Mouse (Mus musculus) forebrain, embryonic 10.5 days (tissue): ENCODE measurements around the gene Zfp217. TPM values are rescaled to one million over a fixed set of nuclear protein-coding genes. Genes with fewer than 3 reads are reported as not detected.

ENCODE experiments used
- DNase-seq: peaks from one replicate; pipeline ENCODE4 v3.0.0-alpha.2; 2017; ENCODE audit warnings: low spot score; ENCODE audit errors: extremely low spot score
- H3K27ac ChIP-seq: fragments of 300-500 bp; sonication (generic); 2 replicates; pipeline ENCODE4 v1.5.1; 2016; ENCODE audit warnings: mild to moderate bottlenecking
- H3K27me3 ChIP-seq: fragments of 300-500 bp; sonication (generic); 2 replicates; pipeline ENCODE4 v1.6.1; 2016; ENCODE audit warnings: mild to moderate bottlenecking; ENCODE audit not compliant: poor library complexity, severe bottlenecking
- H3K36me3 ChIP-seq: fragments of 300-500 bp; sonication (generic); replicated peaks from 2 replicates; pipeline ENCODE4 v1.6.1; 2016; ENCODE audit warnings: mild to moderate bottlenecking, moderate library complexity
- H3K4me1 ChIP-seq: fragments of 300-500 bp; sonication (generic); 2 replicates; pipeline ENCODE4 v1.6.1; 2016
- H3K4me3 ChIP-seq: fragments of 300-500 bp; sonication (generic); 2 replicates; pipeline ENCODE4 v1.5.1; 2016; ENCODE audit warnings: mild to moderate bottlenecking, moderate library complexity
- H3K9me3 ChIP-seq: fragments of 300-500 bp; sonication (generic); 2 replicates; pipeline ENCODE4 v1.6.1; 2016; ENCODE audit warnings: mild to moderate bottlenecking, moderate library complexity
- WGBS: fragments of 180-500 bp; shearing (Covaris S2); methylation state at CpG from one replicate; pipeline ENCODE4 v1.1.7; 2016; 5-methylcytosine and 5-hydroxymethylcytosine counted together
- polyA plus RNA-seq: library from polyadenylated mRNA; unstranded; fragments of >200 nt; fragmentation: Nextera tagmentation; extraction: Ambion mirVana; gene quantifications from 2 replicates; pipeline ENCODE4 v1.2.1, GENCODE M21; 2016

Gene Zfp217
- polyA plus RNA-seq, 1 experiment from 2014 or later, result 4.1 TPM

GRCm38 (mm10) chr2:170157280-170158200 is 9.6 kb upstream of the Zfp217 start:
- no peak overlapping the region for H3K27ac ChIP-seq

GRCm38 (mm10) chr2:170155089-170155740 is 7.3 kb upstream of the Zfp217 start:
- Histone ChIP-seq H3K27ac (peak overlapping the region; percentile 66), H3K27me3 (peaks cover 32% of the 10 kb centered on the region), H3K4me1 (peaks cover 47% of the 10 kb centered on the region), H3K4me3 (peak overlapping the region; percentile 47), H3K36me3 (no peaks in the 10 kb centered on the region), H3K9me3 (no peaks in the 10 kb centered on the region)
- WGBS, result 14% methylated on average over 18 of the region's 18 CpGs
- DNase-seq, result peak; percentile 47

More at GRCm38 (mm10) chr2:170157280-170158200, 9.6 kb upstream of the Zfp217 start:
- no peak overlapping the region for H3K4me3 ChIP-seq
- WGBS, result 49% methylated on average over 11 of the region's 11 CpGs
- H3K27me3 ChIP-seq, result peaks cover 30% of the 10 kb centered on the region
- no peaks in the 10 kb centered on the region for H3K9me3 ChIP-seq
- DNase-seq, result no peak
- H3K4me1 ChIP-seq, result peaks cover 53% of the 10 kb centered on the region
- no peaks in the 10 kb centered on the region for H3K36me3 ChIP-seq

- peaks cover 42% of the 10 kb centered on the region for H3K4me1 ChIP-seq
- H3K27ac ChIP-seq, result peak overlapping the region; percentile 66; the same call in 1 of the 2 replicates
- peaks cover 32% of the 10 kb centered on the region for H3K27me3 ChIP-seq
- no peak for DNase-seq
- H3K36me3 ChIP-seq, result no peaks in the 10 kb centered on the region
- H3K9me3 ChIP-seq, result no peaks in the 10 kb centered on the region
- 13% methylated on average over 5 of the region's 5 CpGs for WGBS
- peak overlapping the region; percentile 47 for H3K4me3 ChIP-seq
Measured at GRCm38 (mm10) chr2:170154738-170155088, 6.8 kb upstream of the Zfp217 start.

DNA sequence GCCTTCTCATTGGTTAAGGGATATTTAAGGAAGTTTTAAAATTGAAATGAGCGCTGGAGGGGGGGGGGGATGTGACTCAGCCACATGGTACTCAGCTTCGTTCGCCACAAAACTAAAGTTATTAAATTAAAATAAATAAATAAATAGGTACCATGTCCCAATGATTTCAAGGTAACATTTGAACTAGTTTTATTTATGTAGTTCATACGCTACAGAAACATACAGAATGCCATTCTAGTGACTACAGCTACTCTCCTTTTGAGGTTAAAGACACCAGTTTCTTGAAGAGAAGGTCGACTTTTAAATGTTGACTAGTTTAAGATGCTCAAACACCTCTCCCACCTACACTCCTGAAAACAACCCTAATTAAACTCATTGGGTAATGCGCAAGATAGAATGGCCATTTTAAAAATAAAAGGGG is 6.4 kb upstream of the Zfp217 start:
- no peak for DNase-seq

DNA sequence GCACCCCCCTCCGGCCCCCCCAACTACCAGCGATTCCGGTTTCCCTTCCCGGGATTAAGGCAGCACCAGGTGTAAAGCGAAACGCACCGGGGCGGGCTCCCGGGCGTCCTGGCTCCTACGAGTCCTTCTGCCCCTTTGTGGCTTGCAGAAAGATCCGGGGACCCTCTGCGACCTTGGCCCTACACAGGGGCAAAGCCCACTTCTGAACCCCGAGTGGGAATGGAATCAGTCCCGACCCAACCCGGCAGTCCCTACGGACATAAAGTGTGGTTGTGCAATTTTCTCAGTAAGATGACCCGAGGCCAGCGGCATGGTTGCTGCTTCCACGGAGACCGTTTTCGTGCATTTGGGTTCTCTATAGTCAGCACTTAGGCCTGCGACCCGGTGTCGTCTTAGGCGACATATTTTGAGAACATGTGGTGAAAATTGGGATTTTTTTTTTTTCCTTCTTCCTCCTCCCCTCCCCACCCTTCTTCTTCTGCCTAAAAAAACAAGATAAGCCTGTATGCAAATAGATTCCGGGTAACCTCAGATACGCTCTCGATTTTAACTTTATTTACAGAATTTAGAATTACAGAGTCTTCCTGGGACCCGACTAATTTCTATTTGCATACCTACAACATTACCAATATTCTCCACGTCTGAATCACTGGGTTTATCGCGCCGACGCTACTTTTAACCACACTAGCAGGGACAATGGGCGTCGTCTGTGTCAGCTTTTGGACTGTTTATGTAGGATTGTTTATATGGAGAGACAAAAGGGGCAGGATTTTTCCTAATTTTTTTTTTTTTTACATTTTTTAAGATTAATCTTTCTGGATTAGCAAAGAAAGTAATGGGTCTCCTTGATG is 5.7 kb upstream of the Zfp217 start:
- Histone ChIP-seq H3K27me3 (peaks cover 32% of the 10 kb centered on the region), H3K9me3 (no peaks in the 10 kb centered on the region), H3K27ac (peak overlapping the region; percentile 80), H3K36me3 (no peaks in the 10 kb centered on the region), H3K4me1 (peaks cover 42% of the 10 kb centered on the region), H3K4me3 (peak overlapping the region; percentile 48)
- DNase-seq, result peak; percentile 49
- WGBS, result 1% methylated on average over 37 of the region's 37 CpGs

More for the DNA sequence above, 6.4 kb upstream of the Zfp217 start:
- no peaks in the 10 kb centered on the region for H3K36me3 ChIP-seq
- WGBS, result 14% methylated on average over 6 of the region's 6 CpGs
- peaks cover 42% of the 10 kb centered on the region for H3K4me1 ChIP-seq
- no peaks in the 10 kb centered on the region for H3K9me3 ChIP-seq
- peak overlapping the region; percentile 48; the same call in 1 of the 2 replicates for H3K4me3 ChIP-seq
- peaks cover 32% of the 10 kb centered on the region for H3K27me3 ChIP-seq
- 0 out of 2 replicates have a peak overlapping the region, but pooled peaks have one; percentile 66 for H3K27ac ChIP-seq

GRCm38 (mm10) chr2:170152856-170153255 is 5.0 kb upstream of the Zfp217 start:
- peak overlapping the region; percentile 48 for H3K4me3 ChIP-seq
- H3K36me3 ChIP-seq, result no peaks in the 10 kb centered on the region
- no peaks in the 10 kb centered on the region for H3K9me3 ChIP-seq
- H3K27ac ChIP-seq, result peak overlapping the region; percentile 80; the same call in 1 of the 2 replicates
- WGBS, result 22% methylated on average over 7 of the region's 7 CpGs
- DNase-seq, result no peak
- peaks cover 32% of the 10 kb centered on the region for H3K27me3 ChIP-seq
- H3K4me1 ChIP-seq, result peaks cover 35% of the 10 kb centered on the region

- Histone ChIP-seq H3K9me3 (no peaks in the 10 kb centered on the region), H3K27ac (no peak overlapping the region), H3K4me3 (no peak overlapping the region), H3K36me3 (no peaks in the 10 kb centered on the region), H3K4me1 (peaks cover 29% of the 10 kb centered on the region), H3K27me3 (peaks cover 32% of the 10 kb centered on the region)
- 68% methylated on average over 5 of the region's 5 CpGs for WGBS
- no peak for DNase-seq
Measured at GRCm38 (mm10) chr2:170152036-170152686, 4.3 kb upstream of the Zfp217 start.

DNA sequence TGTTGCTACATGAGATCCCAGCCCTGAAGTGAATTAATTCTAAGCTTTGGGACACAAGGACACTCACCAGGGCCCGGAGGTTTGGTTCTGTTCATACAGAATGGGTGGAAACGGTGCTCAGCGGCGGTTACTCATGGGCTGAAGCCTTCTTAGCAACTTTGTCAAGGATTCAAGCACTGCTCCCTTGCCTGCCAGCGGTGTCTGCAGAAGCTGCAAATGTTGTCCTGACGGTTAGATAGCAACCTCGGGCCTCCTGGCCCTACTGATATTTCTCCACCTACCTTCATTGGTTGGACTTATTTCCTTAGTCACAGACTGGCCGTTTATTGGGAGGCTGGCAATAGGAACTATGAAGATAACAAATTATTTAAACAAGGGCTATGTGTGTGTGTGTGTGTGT is 3.6 kb upstream of the Zfp217 start:
- Histone ChIP-seq H3K36me3 (no peaks in the 10 kb centered on the region), H3K4me3 (no peak overlapping the region), H3K27ac (no peak overlapping the region), H3K4me1 (peaks cover 29% of the 10 kb centered on the region), H3K9me3 (no peaks in the 10 kb centered on the region), H3K27me3 (peaks cover 32% of the 10 kb centered on the region)
- 83% methylated on average over 8 of the region's 8 CpGs for WGBS
- no peak for DNase-seq

DNA sequence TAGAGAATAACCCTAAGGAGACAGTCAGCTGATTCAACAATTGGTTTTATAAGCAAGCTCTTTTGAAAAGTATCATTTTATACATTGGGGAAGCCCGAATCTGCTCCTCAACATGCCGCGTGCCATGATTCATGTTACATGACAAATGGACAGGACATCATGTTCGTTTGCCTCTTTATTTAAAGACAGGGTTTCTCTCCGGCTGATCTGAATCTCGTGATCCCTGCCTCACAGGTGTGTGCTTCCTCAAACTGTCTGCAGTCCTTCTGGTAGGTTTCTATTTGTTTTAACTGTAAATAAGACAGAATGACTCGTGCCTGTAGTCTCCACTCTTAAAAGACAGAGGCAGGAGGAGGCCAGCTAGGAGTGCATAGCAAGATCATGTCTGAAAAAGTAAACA is 925 bp upstream of the Zfp217 start:
- Histone ChIP-seq H3K9me3 (no peaks in the 10 kb centered on the region), H3K27me3 (peaks cover 13% of the 10 kb centered on the region), H3K4me1 (peaks cover 11% of the 10 kb centered on the region), H3K4me3 (no peak overlapping the region), H3K36me3 (no peaks in the 10 kb centered on the region), H3K27ac (no peak overlapping the region)
- DNase-seq, result no peak
- WGBS, result 80% methylated on average over 7 of the region's 7 CpGs

DNA sequence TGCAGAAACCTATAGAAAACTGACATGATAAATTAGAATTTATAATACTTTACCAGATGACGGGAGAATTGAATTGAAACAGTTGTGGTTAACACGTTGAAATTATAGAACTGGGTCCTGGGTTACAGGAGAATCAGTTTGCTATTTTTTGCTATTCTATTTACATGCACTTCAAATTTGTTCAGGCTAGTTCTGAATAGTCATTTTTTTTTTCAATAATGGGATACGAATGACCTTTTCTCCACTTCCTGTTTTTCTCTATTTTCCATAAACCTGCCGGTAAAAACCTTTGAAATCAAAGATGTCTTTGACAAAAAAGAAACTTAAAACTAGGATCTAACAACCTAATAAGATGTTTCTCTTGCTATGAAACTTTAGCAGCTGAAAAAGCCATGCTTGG is 733 bp downstream of the Zfp217 start:
- no peak overlapping the region for H3K4me3 ChIP-seq
- no peaks in the 10 kb centered on the region for H3K36me3 ChIP-seq
- 85% methylated on average over 4 of the region's 4 CpGs for WGBS
- no peaks in the 10 kb centered on the region for H3K27me3 ChIP-seq
- no peak overlapping the region for H3K27ac ChIP-seq
- DNase-seq, result no peak
- H3K4me1 ChIP-seq, result no peaks in the 10 kb centered on the region
- H3K9me3 ChIP-seq, result no peaks in the 10 kb centered on the region

GRCm38 (mm10) chr2:170144343-170144742 is 3.6 kb downstream of the Zfp217 start:
- Histone ChIP-seq H3K9me3 (no peaks in the 10 kb centered on the region), H3K27me3 (no peaks in the 10 kb centered on the region), H3K4me3 (no peak overlapping the region), H3K27ac (no peak overlapping the region), H3K4me1 (0 out of 2 replicates have a peak, but pooled peaks cover 2% of the 10 kb centered on the region), H3K36me3 (no peaks in the 10 kb centered on the region)
- WGBS, result 91% methylated on average over 10 of the region's 10 CpGs
- DNase-seq, result no peak

DNA sequence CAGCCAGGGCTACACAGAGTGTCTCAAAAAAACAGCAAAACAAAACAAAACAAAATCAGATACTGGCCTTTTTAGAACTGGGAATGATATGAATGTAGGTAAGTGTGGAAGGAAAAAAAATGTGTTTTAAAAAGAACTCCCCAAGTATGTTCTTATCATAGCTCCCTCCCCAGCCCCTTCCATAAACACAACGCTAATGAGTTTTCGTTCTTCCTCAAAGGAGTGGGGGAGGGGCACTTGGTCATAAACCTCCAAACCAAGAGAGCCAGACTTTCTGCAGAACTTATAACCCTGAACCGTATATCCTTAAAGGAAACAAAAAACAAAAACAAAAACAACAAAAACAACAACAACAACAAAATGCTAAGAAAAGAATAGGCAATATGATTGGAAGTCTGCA is 4.0 kb downstream of the Zfp217 start:
- Histone ChIP-seq H3K36me3 (no peaks in the 10 kb centered on the region), H3K4me3 (no peak overlapping the region), H3K27me3 (no peaks in the 10 kb centered on the region), H3K9me3 (no peaks in the 10 kb centered on the region), H3K4me1 (0 out of 2 replicates have a peak, but pooled peaks cover 3% of the 10 kb centered on the region), H3K27ac (no peak overlapping the region)
- WGBS, result 46% methylated on average over 3 of the region's 3 CpGs
- DNase-seq, result no peak
